Mouse (Mus musculus) heart, adult 10 weeks (tissue): ENCODE results near the gene Hes3. TPM values are rescaled to one million over a fixed set of nuclear protein-coding genes. Genes with fewer than 3 reads are reported as not detected.

Experiments
- polyA plus RNA-seq: library from polyadenylated mRNA; stranded (reverse); fragments of 350-450 nt; fragmentation: Illumina TruSeq; extraction: RNeasy Lipid Tissue Mini Kit (QIAGEN cat#74804); gene quantifications from one replicate; pipeline ENCODE4 v1.2.3, GENCODE M21; 2014; ENCODE audit warnings: low read depth, low replicate concordance

Gene Hes3
- polyA plus RNA-seq = not detected

DNA sequence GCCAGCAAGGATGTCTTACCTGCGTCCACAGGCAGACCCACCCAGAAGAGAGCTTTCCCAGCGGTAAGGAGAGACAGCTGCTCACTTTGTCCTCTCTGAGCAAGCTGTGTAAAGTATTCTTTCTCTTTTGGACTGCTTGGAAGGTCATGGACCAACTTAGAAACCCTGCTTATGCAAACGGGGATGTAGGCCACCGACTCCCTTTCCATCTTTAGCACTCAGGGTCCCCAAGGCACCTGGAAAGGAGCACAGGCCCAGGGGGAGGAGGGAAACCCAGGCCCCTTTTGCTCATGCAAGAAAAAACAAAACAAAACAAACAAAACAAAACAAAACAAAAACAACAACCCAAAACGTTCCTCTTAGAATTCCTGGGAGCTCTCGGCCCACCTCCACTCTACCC is at the start of gene Hes3:
Gene Hes3 (minus strand): TSS at position 101 of the 400 bp plus-strand sequence.

DNA sequence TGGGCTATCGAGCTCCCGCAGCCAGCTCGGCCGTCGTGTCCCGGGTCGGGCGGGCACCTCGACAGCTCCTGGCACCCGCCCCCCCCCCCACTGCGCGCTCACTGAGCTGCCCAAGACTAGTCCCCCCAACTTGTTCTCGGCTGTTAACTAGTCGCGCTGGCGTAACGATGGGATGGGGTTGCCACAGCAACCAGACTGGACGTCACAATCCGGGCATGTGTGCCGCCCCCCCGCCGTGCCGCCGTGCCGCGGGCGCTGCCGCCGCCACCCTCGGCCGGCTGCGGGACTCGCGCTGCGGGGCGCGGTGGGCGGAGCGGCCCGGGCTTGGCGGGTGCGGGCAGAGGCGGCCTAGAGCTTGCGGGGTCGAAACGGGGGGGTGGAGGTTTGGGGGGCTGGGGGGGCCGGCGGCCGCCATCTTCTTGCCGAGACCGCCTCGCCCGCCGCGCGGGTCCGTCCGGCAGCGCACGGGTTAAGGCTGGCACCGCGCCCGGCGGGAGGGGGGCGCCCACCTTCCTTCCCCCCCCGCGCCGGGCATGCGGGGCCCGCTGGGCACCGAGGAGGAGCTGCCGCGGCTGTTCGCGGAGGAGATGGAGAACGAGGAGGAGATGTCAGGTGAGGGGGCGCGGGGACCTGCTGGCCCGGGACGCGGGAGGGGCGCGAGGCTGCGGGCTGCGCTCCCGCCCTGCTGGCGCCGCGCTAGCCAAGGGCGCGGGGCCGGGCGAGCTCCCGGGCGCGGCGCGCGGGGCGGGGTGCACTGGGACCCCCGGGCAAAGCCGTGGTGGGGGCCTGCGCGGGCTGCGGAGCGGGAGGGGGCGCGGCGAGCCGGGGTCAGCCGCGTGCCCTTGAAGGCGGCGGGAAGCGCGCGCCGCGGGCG is 47.2 kb upstream of the Hes3 start, which contains the start of gene Chd5:
Gene Chd5 (plus strand): TSS at position 233 of the 874 bp plus-strand sequence.

DNA sequence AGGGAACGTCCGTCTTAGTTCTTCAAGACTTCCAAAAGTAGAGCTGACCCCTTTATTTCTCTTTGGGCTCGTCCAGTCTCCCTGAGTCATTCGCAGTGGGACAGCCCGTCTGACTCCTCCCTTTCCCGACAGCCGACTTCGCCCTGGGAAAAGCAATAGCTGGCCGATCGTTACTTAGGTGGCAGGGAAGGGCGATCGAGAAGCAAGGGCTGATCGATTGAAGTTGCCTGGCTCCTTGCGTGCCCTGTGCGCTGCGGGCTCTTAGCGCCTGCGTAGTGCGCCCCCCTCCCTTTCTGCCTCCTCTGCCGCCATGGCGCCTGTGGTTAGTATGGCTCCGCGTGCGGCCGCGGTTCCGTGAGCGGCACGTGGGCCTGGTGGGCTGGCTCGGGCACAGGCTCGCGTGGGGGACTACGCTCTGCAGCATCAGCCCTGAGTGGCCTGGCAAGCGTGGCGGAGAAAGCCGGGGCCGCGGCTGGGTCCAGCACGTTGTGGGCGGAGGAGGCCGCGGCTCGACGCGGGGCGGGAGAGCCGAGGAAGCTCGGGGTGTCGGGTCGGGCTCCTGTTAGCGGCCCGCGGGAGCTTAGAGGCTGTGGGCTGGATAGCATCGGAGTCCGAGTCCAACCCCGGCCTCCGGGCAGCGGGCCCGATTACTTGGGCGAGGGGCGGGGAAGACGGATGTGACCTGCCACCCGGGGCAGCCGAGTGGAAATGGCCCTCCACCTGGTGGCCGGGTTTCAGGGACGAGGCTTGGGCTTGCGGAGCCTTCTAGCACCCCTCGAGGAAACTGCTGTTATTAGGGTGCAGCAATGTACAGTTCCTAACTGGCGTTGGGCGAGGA is 34.3 kb upstream of the Hes3 start, which contains the start of gene Rpl22:
Gene Rpl22 (plus strand): TSS at position 169 of the 838 bp plus-strand sequence.

DNA sequence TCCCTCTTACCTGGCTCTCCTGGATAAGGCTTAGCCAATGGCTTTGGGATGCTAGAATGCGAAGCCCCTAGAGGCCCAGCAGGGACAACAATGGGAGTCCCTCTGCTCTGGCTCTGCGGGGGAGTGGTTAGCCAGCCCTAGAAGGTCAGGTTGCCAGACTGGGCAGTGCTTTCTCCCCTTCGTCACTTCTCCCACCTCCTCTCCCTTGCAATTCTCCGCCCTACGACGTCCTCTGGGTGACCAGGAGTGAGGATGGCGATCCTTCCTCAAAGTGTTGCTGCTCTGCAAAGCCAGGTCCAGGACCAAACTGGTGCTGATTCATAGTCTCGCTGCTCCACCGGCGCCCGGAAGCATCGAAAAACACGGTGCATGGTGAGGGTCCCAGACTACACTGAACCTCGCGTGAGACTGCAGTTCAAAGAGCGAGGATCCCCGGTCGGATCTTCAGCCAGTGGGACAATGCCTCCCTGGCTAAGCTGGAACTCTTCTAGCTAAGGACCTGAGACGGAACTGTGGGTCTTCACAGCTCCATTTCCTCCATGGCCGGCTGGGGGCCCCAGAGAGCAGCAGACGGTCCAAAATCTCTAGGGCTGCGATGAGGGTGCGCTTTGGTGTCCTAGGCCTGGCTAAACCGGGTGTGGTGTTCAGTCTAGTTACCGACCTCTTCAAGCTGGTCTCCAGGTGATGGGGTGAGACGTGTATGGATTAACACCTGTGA is 27.2 kb upstream of the Hes3 start, which contains the start of gene Rnf207:
Gene Rnf207 (minus strand): TSS at position 477 of the 718 bp plus-strand sequence.

DNA sequence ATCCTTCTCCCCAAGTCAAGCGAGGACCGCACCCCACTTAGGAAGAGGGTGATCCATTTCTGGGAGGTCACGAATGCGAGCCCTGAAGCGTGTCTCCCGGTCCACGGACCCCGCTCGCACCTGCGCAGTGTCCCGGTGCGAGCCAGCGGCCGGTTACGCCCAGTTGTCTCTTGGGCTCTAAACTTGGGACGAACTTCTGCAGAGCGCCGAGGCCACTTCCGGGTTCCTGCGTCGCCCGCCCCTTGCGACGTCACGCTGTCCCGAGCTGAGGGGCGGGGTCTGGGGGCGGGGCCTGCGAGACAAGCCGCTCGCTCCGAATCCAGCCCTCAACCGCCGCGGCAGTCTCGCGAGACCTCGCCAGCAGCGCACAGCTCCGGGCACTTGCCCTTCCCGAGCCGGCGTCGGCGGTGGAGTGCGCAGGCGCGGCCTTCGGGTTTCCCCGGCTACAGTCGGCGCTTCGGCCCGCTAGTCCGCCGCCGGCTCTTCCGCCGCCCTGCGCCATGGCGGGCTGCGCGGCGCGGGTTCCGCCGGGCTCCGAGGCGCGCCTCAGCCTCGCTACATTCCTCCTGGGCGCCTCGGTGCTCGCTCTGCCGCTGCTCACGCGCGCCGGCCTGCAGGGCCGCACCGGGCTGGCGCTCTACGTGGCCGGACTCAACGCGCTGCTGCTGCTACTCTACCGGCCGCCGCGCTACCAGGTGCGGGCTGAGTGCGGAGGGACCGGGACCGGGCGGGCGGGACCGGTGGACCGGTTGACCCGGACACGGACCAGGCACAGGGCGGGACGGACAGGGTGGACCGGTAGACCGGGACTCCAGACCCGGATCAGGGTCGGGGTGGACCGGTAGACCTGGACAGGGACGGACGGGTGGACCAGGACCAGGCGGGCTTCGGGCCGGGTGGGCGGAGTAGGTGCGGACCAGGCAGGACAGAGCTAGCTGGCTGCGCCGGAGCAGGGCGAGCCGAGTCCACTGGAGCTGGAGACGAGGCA is 5.7 kb upstream of the Hes3 start, which contains the start of gene Icmt:
Gene Icmt (plus strand): TSS at position 354 of the 988 bp plus-strand sequence.

DNA sequence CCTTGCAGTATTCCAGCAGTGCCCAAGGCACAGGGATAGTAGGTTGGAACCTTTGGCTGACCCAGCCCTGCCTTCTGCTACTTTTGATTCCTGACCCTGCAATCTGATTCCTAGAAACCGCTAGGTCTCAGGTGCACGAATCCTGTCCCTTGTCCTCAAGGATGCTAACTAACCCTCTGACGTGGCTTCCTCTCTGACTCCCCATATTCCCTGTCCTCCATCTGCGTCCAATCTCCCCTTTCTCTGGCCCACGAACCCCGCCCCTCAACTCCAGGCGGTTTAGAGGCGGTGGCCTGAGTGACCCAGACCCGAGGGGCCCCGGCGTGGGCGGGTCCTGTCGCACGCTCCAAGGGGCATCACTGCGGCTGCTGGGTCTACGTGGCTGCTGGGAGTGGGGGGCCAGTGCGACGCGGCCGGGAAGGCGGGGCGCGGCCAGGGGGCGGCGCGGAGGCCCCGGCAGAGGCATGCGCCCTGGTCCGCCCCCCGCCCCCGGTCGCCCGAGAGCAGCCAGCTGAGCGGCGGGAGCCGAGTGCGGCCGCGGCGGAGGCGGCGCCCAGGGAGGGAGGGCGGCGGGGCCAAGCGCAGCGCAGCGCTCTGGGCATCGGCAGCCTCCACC is 17.7 kb downstream of the Hes3 start, which contains the start of gene Gpr153:
Gene Gpr153 (plus strand): TSS at position 612 of the 616 bp plus-strand sequence.

Other genes starting within 250 kb of the Hes3 start
- 13.4 TPM for gene Plekhg5, start 219.2 kb downstream of the Hes3 start, polyA plus RNA-seq
- 2.9 TPM for gene Tnfrsf25, start 175.7 kb downstream of the Hes3 start, polyA plus RNA-seq
- 3.5 TPM for gene Espn, start 139.3 kb downstream of the Hes3 start, polyA plus RNA-seq
- gene Hes2, start 132.8 kb downstream of the Hes3 start, polyA plus RNA-seq = not detected
- 86.4 TPM for gene Acot7, start 113.5 kb downstream of the Hes3 start, polyA plus RNA-seq
- 11.3 TPM for gene Gpr153, start 17.4 kb downstream of the Hes3 start, polyA plus RNA-seq
- 22.0 TPM for gene Icmt, start 5.6 kb upstream of the Hes3 start, polyA plus RNA-seq
- 112 TPM for gene Rnf207, start 27.3 kb upstream of the Hes3 start, polyA plus RNA-seq
- 418 TPM for gene Rpl22, start 34.1 kb upstream of the Hes3 start, polyA plus RNA-seq
- 0.13 TPM for gene Chd5, start 47.0 kb upstream of the Hes3 start, polyA plus RNA-seq
- gene Nphp4, start 185.0 kb upstream of the Hes3 start, polyA plus RNA-seq = 0.45 TPM
- 1.3 TPM for gene Kcnab2, start 186.2 kb upstream of the Hes3 start, polyA plus RNA-seq